Mouse (Mus musculus): ENCODE data around the gene March5. TPM values are rescaled to one million over a fixed set of nuclear protein-coding genes. Genes with fewer than 3 reads are reported as not detected.
A peak's percentile ranks its signal among the peaks of the same experiment; 100 is the strongest.

The March5 gene
- polyA plus RNA-seq, 1 experiment from 2014 or later = 175 TPM

GRCm38 (mm10) chr19:37262389-37262788, 55.0 kb downstream of the March5 start:
- H3K4me3 ChIP-seq (ENCODE audit: low read depth, low read length) = no peak overlapping the region
- 28% methylated on average over 4 of the region's 4 CpGs for WGBS
- ATAC-seq (replicated peaks; ENCODE audit: insufficient number of reproducible peaks, low FRiP score, low TSS enrichment, low read depth) (no peak), DNase-seq (ENCODE audit: low spot score) (no peak)
- H3K9me3 ChIP-seq (replicated peaks; ENCODE audit: control insufficient read depth, low read length) = no peaks in the 10 kb centered on the region
- no peaks in the 10 kb centered on the region for H3K27me3 ChIP-seq (ENCODE audit: control insufficient read depth, insufficient read depth, low read length)
- no peaks in the 10 kb centered on the region for H3K4me1 ChIP-seq (ENCODE audit: control insufficient read depth, insufficient read depth, low read length)
- no peak overlapping the region for H3K4me2 ChIP-seq (ENCODE audit: low read depth, low read length)
- no peak overlapping the region for H3K27ac ChIP-seq (replicated peaks; ENCODE audit: low read depth, low read length)
- no peaks in the 10 kb centered on the region for H3K36me3 ChIP-seq (replicated peaks; ENCODE audit: control insufficient read depth, insufficient read depth, low read depth, low read length)
- H3K9ac ChIP-seq (replicated peaks; ENCODE audit: low read length) = no peak overlapping the region

GRCm38 (mm10) chr19:37263566-37263942, 56.2 kb downstream of the March5 start:
- ATAC-seq (replicated peaks; ENCODE audit: insufficient number of reproducible peaks, low FRiP score, low TSS enrichment, low read depth) (no peak), DNase-seq (ENCODE audit: low spot score) (no peak)
- Histone ChIP-seq H3K27ac (replicated peaks; ENCODE audit: low read depth, low read length) (no peak overlapping the region), H3K4me1 (ENCODE audit: control insufficient read depth, insufficient read depth, low read length) (no peaks in the 10 kb centered on the region), H3K9ac (replicated peaks; ENCODE audit: low read length) (no peak overlapping the region), H3K4me3 (ENCODE audit: low read depth, low read length) (no peak overlapping the region), H3K9me3 (replicated peaks; ENCODE audit: control insufficient read depth, low read length) (no peaks in the 10 kb centered on the region), H3K4me2 (ENCODE audit: low read depth, low read length) (no peak overlapping the region), H3K27me3 (ENCODE audit: control insufficient read depth, insufficient read depth, low read length) (no peaks in the 10 kb centered on the region), H3K36me3 (replicated peaks; ENCODE audit: control insufficient read depth, insufficient read depth, low read depth, low read length) (no peaks in the 10 kb centered on the region)
- WGBS = 70% methylated on average over 8 of the region's 8 CpGs

GRCm38 (mm10) chr19:37263943-37264897, 56.9 kb downstream of the March5 start:
- H3K4me3 ChIP-seq (ENCODE audit: low read depth, low read length) = no peak overlapping the region
- no peaks in the 10 kb centered on the region for H3K36me3 ChIP-seq (replicated peaks; ENCODE audit: control insufficient read depth, insufficient read depth, low read depth, low read length)
- H3K4me2 ChIP-seq (ENCODE audit: low read depth, low read length) = no peak overlapping the region
- no peak overlapping the region for H3K9ac ChIP-seq (replicated peaks; ENCODE audit: low read length)
- no peaks in the 10 kb centered on the region for H3K9me3 ChIP-seq (replicated peaks; ENCODE audit: control insufficient read depth, low read length)
- H3K27ac ChIP-seq (replicated peaks; ENCODE audit: low read depth, low read length) = no peak overlapping the region
- H3K27me3 ChIP-seq (ENCODE audit: control insufficient read depth, insufficient read depth, low read length) = no peaks in the 10 kb centered on the region
- no peaks in the 10 kb centered on the region for H3K4me1 ChIP-seq (ENCODE audit: control insufficient read depth, insufficient read depth, low read length)
- whole genome bisulfite sequencing = 71% methylated on average over 23 of the region's 23 CpGs
- no peak for DNase-seq (ENCODE audit: low spot score)
- no peak for ATAC-seq (replicated peaks; ENCODE audit: insufficient number of reproducible peaks, low FRiP score, low TSS enrichment, low read depth)

GRCm38 (mm10) chr19:37265333-37266103, 58.2 kb downstream of the March5 start:
- no peaks in the 10 kb centered on the region for H3K27me3 ChIP-seq (ENCODE audit: control insufficient read depth, insufficient read depth, low read length)
- H3K9me3 ChIP-seq (replicated peaks; ENCODE audit: control insufficient read depth, low read length) = no peaks in the 10 kb centered on the region
- H3K36me3 ChIP-seq (replicated peaks; ENCODE audit: control insufficient read depth, insufficient read depth, low read depth, low read length) = no peaks in the 10 kb centered on the region
- H3K9ac ChIP-seq (replicated peaks; ENCODE audit: low read length) = no peak overlapping the region
- peak; percentile 88 for DNase-seq (ENCODE audit: low spot score)
- no peaks in the 10 kb centered on the region for H3K4me1 ChIP-seq (ENCODE audit: control insufficient read depth, insufficient read depth, low read length)
- no peak overlapping the region for H3K4me2 ChIP-seq (ENCODE audit: low read depth, low read length)
- H3K27ac ChIP-seq (replicated peaks; ENCODE audit: low read depth, low read length) = no peak overlapping the region
- no peak for ATAC-seq (replicated peaks; ENCODE audit: insufficient number of reproducible peaks, low FRiP score, low TSS enrichment, low read depth)
- 30% methylated on average over 10 of the region's 10 CpGs for WGBS
- no peak overlapping the region for H3K4me3 ChIP-seq (ENCODE audit: low read depth, low read length)

GRCm38 (mm10) chr19:37269106-37269505, 61.8 kb downstream of the March5 start:
- H3K4me1 ChIP-seq (ENCODE audit: control insufficient read depth, insufficient read depth, low read length) = no peaks in the 10 kb centered on the region
- ATAC-seq (replicated peaks; ENCODE audit: insufficient number of reproducible peaks, low FRiP score, low TSS enrichment, low read depth) (no peak), DNase-seq (ENCODE audit: low spot score) (no peak)
- H3K9me3 ChIP-seq (replicated peaks; ENCODE audit: control insufficient read depth, low read length) = no peaks in the 10 kb centered on the region
- no peaks in the 10 kb centered on the region for H3K27me3 ChIP-seq (ENCODE audit: control insufficient read depth, insufficient read depth, low read length)
- 89% methylated on average over 16 of the region's 16 CpGs for WGBS
- no peaks in the 10 kb centered on the region for H3K36me3 ChIP-seq (replicated peaks; ENCODE audit: control insufficient read depth, insufficient read depth, low read depth, low read length)
- no peak overlapping the region for H3K4me2 ChIP-seq (ENCODE audit: low read depth, low read length)
- H3K9ac ChIP-seq (replicated peaks; ENCODE audit: low read length) = no peak overlapping the region
- H3K27ac ChIP-seq (replicated peaks; ENCODE audit: low read depth, low read length) = no peak overlapping the region
- H3K4me3 ChIP-seq (ENCODE audit: low read depth, low read length) = no peak overlapping the region

Other genes with a start within 250 kb of the March5 start
- gene Cpeb3, start 1.1 kb downstream of the March5 start, polyA plus RNA-seq (2014; fragmentation: Nextera tagmentation; extraction: Ambion mirVana) = 0.77 and 0.91 TPM in 2 replicates
- 47.8 and 48.8 TPM in 2 replicates for gene Ide, start 130.3 kb downstream of the March5 start, polyA plus RNA-seq (2014; fragmentation: Nextera tagmentation; extraction: Ambion mirVana)
- gene Kif11, start 168.9 kb downstream of the March5 start, polyA plus RNA-seq (2014; fragmentation: Nextera tagmentation; extraction: Ambion mirVana) = 97.4 and 110 TPM in 2 replicates
- 3.9 and 4.0 TPM in 2 replicates for gene Hhex, start 227.3 kb downstream of the March5 start, polyA plus RNA-seq (2014; fragmentation: Nextera tagmentation; extraction: Ambion mirVana)